Mouse (Mus musculus) intestine, postnatal 0 days (tissue): ENCODE results near the gene Ccn2. TPM values are rescaled to one million over a fixed set of nuclear protein-coding genes. Genes with fewer than 3 reads are reported as not detected.

Source experiments
- ATAC-seq: fragments of 200-750 bp; cut with Nextera tagmentation; 2 replicates; pipeline ENCODE4 v1.8.0; 2017; ENCODE audit warnings: mild to moderate bottlenecking, moderate TSS enrichment, moderate library complexity
- H3K27ac ChIP-seq: fragments of 300-500 bp; sonication (generic); 2 replicates; pipeline ENCODE4 v1.5.1; 2014; ENCODE audit warnings: mild to moderate bottlenecking, low read depth, low read length, moderate library complexity
- H3K27me3 ChIP-seq: fragments of 300-500 bp; sonication (generic); replicated peaks from 2 replicates; pipeline ENCODE4 v1.6.1; 2014; ENCODE audit warnings: low read length, mixed read lengths; ENCODE audit not compliant: control insufficient read depth, insufficient read depth
- H3K36me3 ChIP-seq: fragments of 300-500 bp; sonication (generic); 2 replicates; pipeline ENCODE4 v1.6.1; 2014; ENCODE audit warnings: mild to moderate bottlenecking, moderate library complexity; ENCODE audit not compliant: control insufficient read depth, insufficient read depth
- H3K4me1 ChIP-seq: fragments of 300-500 bp; sonication (generic); replicated peaks from 2 replicates; pipeline ENCODE4 v1.6.1; 2014; ENCODE audit warnings: antibody characterized with exemption, low read length, mixed read lengths; ENCODE audit not compliant: control insufficient read depth, insufficient read depth
- H3K4me2 ChIP-seq: fragments of 300-500 bp; sonication (generic); replicated peaks from 2 replicates; pipeline ENCODE4 v1.6.1; 2014; ENCODE audit warnings: low read depth, mild to moderate bottlenecking, moderate library complexity
- H3K4me3 ChIP-seq: fragments of 300-500 bp; sonication (generic); 2 replicates; pipeline ENCODE4 v1.5.1; 2014; ENCODE audit warnings: low read depth, low read length
- H3K9ac ChIP-seq: fragments of 300-500 bp; sonication (generic); 2 replicates; pipeline ENCODE4 v1.6.1; 2014; ENCODE audit warnings: mild to moderate bottlenecking, low read depth, low read length
- H3K9me3 ChIP-seq: fragments of 300-500 bp; sonication (generic); 2 replicates; pipeline ENCODE4 v1.6.1; 2016; ENCODE audit warnings: mixed run types; ENCODE audit not compliant: control insufficient read depth
- CTCF ChIP-seq: sonication (generic); IDR thresholded peaks from 2 replicates; pipeline ENCODE4 v1.5.1; 2016; ENCODE audit warnings: low read depth, mild to moderate bottlenecking, control low read depth, antibody characterized with exemption, moderate library complexity
- WGBS: fragments of 180-500 bp; shearing (Covaris S2); extraction: QIAGEN DNeasy Blood & Tissue Kit; methylation state at CpG from one replicate; pipeline ENCODE4 v1.1.7; 2014; 5-methylcytosine and 5-hydroxymethylcytosine counted together
- polyA plus RNA-seq: library from polyadenylated mRNA; unstranded; fragments of >200 nt; fragmentation: Nextera tagmentation; extraction: Ambion mirVana; gene quantifications from 2 replicates; pipeline ENCODE4 v1.2.1, GENCODE M21; 2015

The Ccn2 gene
- polyA plus RNA-seq, 1 experiment from 2014 or later, result 7.8 TPM

DNA sequence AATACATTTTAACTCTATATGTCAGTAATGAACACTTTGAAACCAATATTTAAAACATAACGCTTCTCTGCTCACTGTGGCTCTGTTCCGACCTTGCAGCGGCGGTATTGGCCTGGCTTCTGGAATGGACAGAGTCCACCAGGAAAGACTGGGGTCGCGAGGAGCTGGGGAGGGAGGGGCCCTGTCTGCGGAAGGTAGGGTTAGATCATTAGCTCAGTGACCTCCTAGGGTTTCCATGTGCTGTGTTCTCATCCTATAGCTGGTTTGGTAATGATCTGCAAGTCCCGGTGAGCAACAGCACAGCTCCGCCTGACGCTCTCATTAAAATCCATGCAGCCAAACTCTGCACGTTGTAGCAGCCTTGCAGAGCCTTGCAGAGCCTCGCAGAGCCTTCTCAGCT, 32.0 kb downstream of the Ccn2 start:
- 63% methylated on average over 12 of the region's 12 CpGs for WGBS
- no peak for TF ChIP-seq CTCF

DNA sequence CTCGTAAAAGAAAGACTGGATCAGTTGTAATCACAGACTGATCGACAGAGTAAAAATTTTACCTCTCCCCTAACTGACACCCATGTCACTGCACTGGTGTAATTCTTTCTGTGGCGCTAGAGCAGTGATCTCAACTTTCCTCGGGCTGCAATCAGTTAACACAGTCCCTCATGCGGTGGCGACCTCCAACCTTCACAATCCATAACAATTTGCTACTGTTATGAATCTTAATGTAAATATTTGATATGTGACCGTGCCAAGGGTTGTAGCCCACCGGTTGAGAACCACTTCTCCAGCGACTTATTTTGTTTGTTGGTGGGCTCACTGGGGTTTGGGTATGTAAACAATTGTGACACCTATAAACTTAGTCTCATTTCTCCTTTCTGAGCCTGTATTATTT, 33.2 kb downstream of the Ccn2 start:
- Histone ChIP-seq H3K4me2 (peak overlapping the region; percentile 62), H3K4me3 (peak overlapping the region; percentile 24; the same call in 1 of the 2 replicates), H3K4me1 (no peaks in the 10 kb centered on the region), H3K27me3 (no peaks in the 10 kb centered on the region), H3K36me3 (no peaks in the 10 kb centered on the region), H3K27ac (peak overlapping the region; percentile 94), H3K9me3 (no peaks in the 10 kb centered on the region), H3K9ac (no peak overlapping the region; the same call in 1 of the 2 replicates)
- no peak for TF ChIP-seq CTCF
- 27% methylated on average over 9 of the region's 9 CpGs for WGBS
- ATAC-seq, result no peak

More for the DNA sequence above, 32.0 kb downstream of the Ccn2 start:
- Histone ChIP-seq H3K27ac (no peak overlapping the region), H3K4me3 (no peak overlapping the region), H3K36me3 (no peaks in the 10 kb centered on the region), H3K4me2 (no peak overlapping the region), H3K9me3 (no peaks in the 10 kb centered on the region), H3K4me1 (no peaks in the 10 kb centered on the region), H3K9ac (no peak overlapping the region; the same call in 1 of the 2 replicates), H3K27me3 (no peaks in the 10 kb centered on the region)
- no peak for ATAC-seq

DNA sequence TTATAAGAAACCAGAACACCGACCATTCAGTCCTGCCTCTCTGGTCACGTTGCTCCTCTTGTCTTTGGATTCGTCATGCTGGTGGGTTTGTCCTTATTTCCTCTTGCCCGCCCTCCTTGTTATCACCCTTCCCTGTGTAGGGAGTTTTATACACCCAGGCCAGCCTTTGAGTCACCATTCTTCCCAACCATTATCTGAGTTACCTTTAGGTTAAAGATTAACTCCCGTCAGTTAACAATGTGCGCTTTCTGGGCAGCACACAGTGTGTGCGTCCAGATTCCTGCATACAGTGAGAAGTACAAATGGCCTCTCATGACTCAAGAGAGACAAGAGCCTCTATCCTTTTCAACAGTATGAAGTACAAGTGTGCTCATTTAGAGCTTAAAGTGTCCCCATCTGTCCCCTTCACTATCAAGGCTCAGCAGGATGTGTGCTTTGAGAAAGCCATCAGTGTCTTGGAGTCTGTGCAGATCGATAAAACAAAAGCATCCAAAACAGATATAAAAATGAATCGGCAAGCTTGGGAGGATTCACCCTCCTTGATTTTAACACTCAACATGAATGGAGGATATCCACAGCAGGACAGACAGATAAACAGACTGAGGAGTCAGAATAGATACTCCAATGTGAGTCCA, 34.0 kb downstream of the Ccn2 start:
- Histone ChIP-seq H3K9ac (no peak overlapping the region; the same call in 1 of the 2 replicates), H3K4me2 (peak overlapping the region; percentile 62), H3K9me3 (no peaks in the 10 kb centered on the region)

DNA sequence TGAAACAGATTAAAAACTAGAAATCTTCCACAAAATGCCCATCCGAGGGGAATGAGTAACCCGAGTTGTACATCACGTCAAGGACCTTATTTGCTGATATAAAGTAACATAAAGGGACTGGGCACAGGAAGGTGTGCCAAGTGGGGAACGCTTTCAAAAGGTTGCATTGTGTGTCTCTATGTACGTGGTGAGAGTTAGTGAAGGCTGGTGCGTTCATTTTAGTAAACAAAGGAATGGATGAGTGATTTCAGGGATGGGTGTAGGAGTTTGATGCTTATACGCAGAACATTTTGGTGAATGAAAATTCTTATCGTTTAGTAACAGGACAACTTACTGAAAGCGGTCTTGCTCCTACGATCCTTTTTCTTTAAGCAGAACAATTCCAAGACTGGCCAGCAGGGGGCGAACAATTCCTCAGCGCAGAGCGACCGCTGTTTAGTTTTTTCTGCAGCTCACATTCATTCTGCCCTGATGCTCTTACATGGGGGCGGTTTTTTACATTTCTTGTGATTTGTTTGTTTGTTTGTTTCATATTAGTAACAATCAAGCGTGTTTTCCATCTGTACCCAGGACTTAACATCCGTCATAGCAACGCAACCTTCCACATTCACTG, 35.3 kb downstream of the Ccn2 start:
- no peak for ATAC-seq
- Histone ChIP-seq H3K9me3 (no peaks in the 10 kb centered on the region), H3K9ac (no peak overlapping the region), H3K4me3 (no peak overlapping the region), H3K36me3 (no peaks in the 10 kb centered on the region), H3K4me2 (peak overlapping the region; percentile 49; the same call in 1 of the 2 replicates), H3K27me3 (no peaks in the 10 kb centered on the region), H3K4me1 (no peaks in the 10 kb centered on the region), H3K27ac (no peak overlapping the region)
- 25% methylated on average over 18 of the region's 18 CpGs for WGBS
- TF ChIP-seq CTCF, result peak; percentile 91

More for the DNA sequence above, 34.0 kb downstream of the Ccn2 start:
- Histone ChIP-seq H3K4me1 (no peaks in the 10 kb centered on the region), H3K27ac (peak overlapping the region; percentile 94), H3K36me3 (no peaks in the 10 kb centered on the region), H3K4me3 (no peak overlapping the region), H3K27me3 (no peaks in the 10 kb centered on the region)
- WGBS, result 36% methylated on average over 9 of the region's 9 CpGs
- ATAC-seq, result peak; percentile 91
- no peak for TF ChIP-seq CTCF

DNA sequence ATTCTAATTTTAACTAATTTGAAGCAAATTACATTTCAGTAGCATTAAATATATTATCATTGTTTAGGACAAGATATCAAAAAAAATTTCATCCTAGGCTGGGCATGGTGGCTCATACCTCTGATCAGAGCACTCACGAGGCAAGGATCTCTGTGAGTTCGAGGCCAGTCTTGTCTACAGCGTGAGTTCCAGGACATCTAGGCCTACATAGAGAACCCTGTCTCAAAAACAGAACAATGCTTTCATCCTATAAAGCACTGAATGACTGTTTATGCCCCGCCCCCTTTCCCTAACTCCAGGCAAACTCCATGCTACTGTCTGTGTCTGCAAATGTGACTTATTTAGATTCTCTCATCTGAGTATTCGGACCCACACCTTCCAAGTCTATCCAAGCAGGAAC, 35.9 kb downstream of the Ccn2 start:
- Histone ChIP-seq H3K9ac (no peak overlapping the region), H3K27me3 (no peaks in the 10 kb centered on the region), H3K27ac (no peak overlapping the region), H3K4me3 (no peak overlapping the region), H3K4me1 (no peaks in the 10 kb centered on the region), H3K4me2 (no peak overlapping the region), H3K9me3 (no peaks in the 10 kb centered on the region), H3K36me3 (no peaks in the 10 kb centered on the region)
- no peak for TF ChIP-seq CTCF
- no peak for ATAC-seq
- 94% methylated on average over 5 of the region's 5 CpGs for WGBS

DNA sequence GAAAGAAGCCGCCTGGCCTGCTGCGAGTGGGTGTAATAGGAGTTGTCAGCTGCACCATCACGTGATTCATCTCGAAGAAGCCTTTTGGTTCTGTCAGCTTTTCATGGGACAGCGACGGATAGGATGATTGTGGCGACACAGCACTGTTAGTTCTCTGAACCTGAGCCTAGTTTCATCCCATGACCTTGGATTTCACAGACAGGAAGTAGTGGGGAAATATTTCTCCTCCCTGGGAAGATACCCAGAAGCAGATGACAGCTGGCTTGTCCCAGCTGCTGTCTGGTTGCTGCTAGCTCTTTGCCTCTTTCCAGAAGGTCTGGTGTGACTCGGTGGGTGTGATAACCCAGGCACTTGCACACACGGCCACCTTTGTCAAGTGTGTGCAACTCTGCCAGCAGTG, 39.0 kb downstream of the Ccn2 start:
- Histone ChIP-seq H3K36me3 (no peaks in the 10 kb centered on the region), H3K9ac (no peak overlapping the region), H3K9me3 (no peaks in the 10 kb centered on the region), H3K4me3 (no peak overlapping the region), H3K27me3 (no peaks in the 10 kb centered on the region), H3K4me1 (0 out of 2 replicates have a peak, but pooled peaks cover under 1% of the 10 kb centered on the region), H3K27ac (peak overlapping the region; percentile 87), H3K4me2 (no peak overlapping the region)
- 26% methylated on average over 9 of the region's 9 CpGs for WGBS
- peak; percentile 14 for ATAC-seq
- no peak for TF ChIP-seq CTCF
